Mouse (Mus musculus) heart, postnatal 0 days (tissue): ENCODE results near the gene Adi1.

ENCODE experiments used
- CTCF ChIP-seq: IDR thresholded peaks from 2 replicates; pipeline ENCODE4 v1.5.1; 2016; ENCODE audit warnings: antibody characterized with exemption, control low read depth, low read depth
- EP300 ChIP-seq: IDR thresholded peaks from 2 replicates; pipeline ENCODE4 v1.6.1; 2016; ENCODE audit warnings: antibody characterized with exemption, low read depth

GRCm38 (mm10) chr12:28686199-28686879 lies 11.3 kb downstream of the Adi1 start:
- TF ChIP-seq EP300 (no peak), CTCF (no peak)
